ENCODE assay signal across 12 mouse cellular contexts in genomic region chr16:26185288-26186281, GRCm38 (mm10).
A peak's percentile ranks its signal among the peaks of the same experiment; 100 is the strongest.
DNase-seq lines count a peak whose midpoint lies in the region; ATAC-seq and TF ChIP-seq lines count a peak whose summit lies in the region.
"Had no signal": no experiment of that assay in that cellular context is flagged by ENCODE, and none has a peak within 500 bp of the region (broad histone marks: within the 10 kb centered on the region; RNA-seq: fewer than 3 reads in every experiment).

No protein-coding gene starts in this region.

- no peak for TF ChIP-seq POLR2A in limb, embryonic 14.5 days (IDR thresholded peaks at IDR 0.05; ENCODE audit: borderline replicate concordance, extremely low read depth, insufficient read depth, insufficient read length)

- peak; percentile 42; the same call in 1 of the 2 replicates for ATAC-seq in intestine, embryonic 16.5 days
- no peak for ATAC-seq in intestine, postnatal 0 days
- peak; percentile 85 for ATAC-seq in limb, embryonic 14.5 days (ENCODE audit: low FRiP score, low read depth)

- H3K9ac ChIP-seq in intestine, embryonic 16.5 days (ENCODE audit: low read depth, low read length): no peak overlapping the region
- H3K9ac ChIP-seq in intestine, postnatal 0 days (ENCODE audit: low read depth, low read length): no peak overlapping the region
- no peak overlapping the region for H3K9ac ChIP-seq in limb, embryonic 14.5 days (ENCODE audit: low read depth, low read length, severe bottlenecking)

- no peaks in the 10 kb centered on the region for H3K27me3 ChIP-seq in intestine, embryonic 16.5 days (replicated peaks; ENCODE audit: control insufficient read depth, insufficient read depth, low read length)
- H3K27me3 ChIP-seq in intestine, postnatal 0 days (replicated peaks; ENCODE audit: control insufficient read depth, insufficient read depth, low read length): no peaks in the 10 kb centered on the region
- H3K27me3 ChIP-seq in limb, embryonic 14.5 days (ENCODE audit: control insufficient read depth, insufficient read depth, low read length): no peaks in the 10 kb centered on the region

- no peak overlapping the region for H3K4me2 ChIP-seq in intestine, embryonic 16.5 days (ENCODE audit: low read depth, low read length)
- H3K4me2 ChIP-seq in intestine, postnatal 0 days (replicated peaks; ENCODE audit: low read depth): no peak overlapping the region
- no peak overlapping the region for H3K4me2 ChIP-seq in limb, embryonic 14.5 days (replicated peaks; ENCODE audit: low read depth, low read length, severe bottlenecking)

- no peak overlapping the region for H3K4me3 ChIP-seq in intestine, embryonic 16.5 days (ENCODE audit: low read length)
- H3K4me3 ChIP-seq in intestine, postnatal 0 days (ENCODE audit: low read depth, low read length): no peak overlapping the region
- no peak overlapping the region for H3K4me3 ChIP-seq in limb, embryonic 14.5 days (replicated peaks; ENCODE audit: low read length)

- WGBS in intestine, embryonic 16.5 days: 36% methylated on average over 8 of the region's 8 CpGs
- 47% methylated on average over 8 of the region's 8 CpGs for WGBS in intestine, postnatal 0 days
- 31% methylated on average over 8 of the region's 8 CpGs for whole genome bisulfite sequencing in limb, embryonic 14.5 days

- TF ChIP-seq CTCF in intestine, postnatal 0 days (IDR thresholded peaks at IDR 0.05; ENCODE audit: low read depth): no peak

- no peaks in the 10 kb centered on the region; the same call in 1 of the 2 replicates for H3K4me1 ChIP-seq in intestine, embryonic 16.5 days (ENCODE audit: control insufficient read depth, insufficient read depth, low read length)
- no peaks in the 10 kb centered on the region for H3K4me1 ChIP-seq in intestine, postnatal 0 days (replicated peaks; ENCODE audit: control insufficient read depth, insufficient read depth, low read length)
- peaks cover 20% of the 10 kb centered on the region for H3K4me1 ChIP-seq in limb, embryonic 14.5 days (ENCODE audit: control insufficient read depth, insufficient read depth, low read length)

- peak overlapping the region; percentile 43 for H3K27ac ChIP-seq in intestine, embryonic 16.5 days (ENCODE audit: low read length)
- H3K27ac ChIP-seq in intestine, postnatal 0 days (ENCODE audit: low read depth, low read length): no peak overlapping the region
- H3K27ac ChIP-seq in limb, embryonic 14.5 days (replicated peaks; ENCODE audit: low read depth, low read length): peak overlapping the region; percentile 48
- H3K27ac ChIP-seq: macrophage had no signal

- H3K9me3 ChIP-seq in intestine, embryonic 16.5 days (ENCODE audit: control insufficient read depth, low read length): no peaks in the 10 kb centered on the region
- no peaks in the 10 kb centered on the region for H3K9me3 ChIP-seq in intestine, postnatal 0 days (ENCODE audit: control insufficient read depth)
- H3K9me3 ChIP-seq in limb, embryonic 14.5 days (ENCODE audit: control insufficient read depth, low read length): no peaks in the 10 kb centered on the region

- peak; percentile 21 for DNase-seq in NIH3T3 (ENCODE audit: low read depth)
- peak; percentile 28 for DNase-seq in embryo, embryonic 9.5 days (ENCODE audit: extremely low spot score)
- peak; percentile 58 for DNase-seq in limb, embryonic 14.5 days (ENCODE audit: low spot score)
- no peak for DNase-seq in adipocyte (ENCODE audit: low spot score)
- no peak for DNase-seq in ovary, postnatal 36 days (ENCODE audit: low spot score)
- no peak for DNase-seq in MN1 (ENCODE audit: low spot score)
- DNase-seq: cerebellum, adult 8-10 months; gastrocnemius, postnatal 14 days; left cerebral cortex, postnatal 4 days had no signal

- no peaks in the 10 kb centered on the region for H3K36me3 ChIP-seq in intestine, embryonic 16.5 days (ENCODE audit: control insufficient read depth, insufficient read depth, low read length)
- no peaks in the 10 kb centered on the region for H3K36me3 ChIP-seq in intestine, postnatal 0 days (ENCODE audit: control insufficient read depth, insufficient read depth)
- H3K36me3 ChIP-seq in limb, embryonic 14.5 days (ENCODE audit: control insufficient read depth, insufficient read depth, low read length): no peaks in the 10 kb centered on the region

Comparison
In these comparisons a context has a peak if more than half of its experiments do, and no peak if none do; other contexts are left out.
1. DNase-seq: peak in NIH3T3 (single experiment), embryo, embryonic 9.5 days (single experiment) and limb, embryonic 14.5 days (single experiment); none in adipocyte (single experiment), ovary, postnatal 36 days (single experiment) and MN1 (single experiment).